Mouse (Mus musculus): Measurements from ENCODE around the gene Sdc3. TPM values are rescaled to one million over a fixed set of nuclear protein-coding genes. Genes with fewer than 3 reads are reported as not detected.

The Sdc3 gene
- total and polyA plus RNA-seq, 3 experiments = 0.14 to 0.30 TPM; not detected in 1

DNA sequence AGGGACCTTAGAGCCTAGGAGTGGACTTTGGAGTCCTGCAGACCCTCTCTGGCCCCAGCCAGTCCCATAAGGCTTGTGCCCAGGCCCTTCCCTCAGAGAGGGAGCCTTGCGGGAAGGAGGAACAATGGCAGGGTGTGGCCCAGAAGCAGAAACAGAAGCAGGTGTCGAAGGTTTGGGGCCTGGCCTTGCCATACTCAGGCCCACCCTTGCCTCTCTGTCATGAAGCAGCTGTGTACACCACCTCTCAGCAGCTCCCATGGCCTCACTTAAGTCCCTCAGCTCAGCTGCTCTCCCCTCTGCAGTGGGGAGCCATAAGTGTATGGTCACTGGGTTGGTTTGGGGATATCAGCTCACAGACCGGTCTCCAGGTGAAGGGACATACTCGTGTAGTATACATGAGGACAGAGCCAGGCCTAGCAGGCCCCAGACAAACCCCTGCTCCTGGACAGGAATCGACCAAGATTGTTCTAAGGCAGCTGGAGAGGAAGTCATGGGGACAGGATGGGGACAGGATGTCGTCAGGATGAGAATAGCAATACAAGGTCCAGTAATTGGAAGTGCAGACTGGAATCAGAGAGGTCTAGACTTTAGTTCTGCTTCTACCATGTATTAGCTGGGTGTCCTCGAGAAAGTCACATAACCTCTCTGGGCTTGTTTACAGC lies 28.4 kb downstream of the Sdc3 start:
- dilution Hi-C loops (cut with MboI; ENCODE audit: extremely low pct_ligation_motif_present, extremely low pct_unique_long_range_greater_than_20kb, low sequenced_read_pairs) (no loop called here), in situ Hi-C loops (cut with MboI; ENCODE audit: low pct_ligation_motif_present, low pct_unique_long_range_greater_than_20kb, low sequenced_read_pairs) (no loop called here)
- Histone ChIP-seq H3K9me3 (replicated peaks; ENCODE audit: low read length) (no peaks in the 10 kb centered on the region), H3K27me3 (replicated peaks) (peaks cover 73% of the 10 kb centered on the region), H3K4me3 (replicated peaks in 1 of 3; ENCODE audit: low read depth in 2 of 3, low read length in 2 of 3, poor library complexity in 1 of 3) (no peak overlapping the region), H3K27ac (ENCODE audit: insufficient read depth, low read depth) (no peak overlapping the region), H3K4me1 (ENCODE audit: control insufficient read depth in 1 of 2, insufficient read depth in 2 of 2) (peaks cover 4 to 11% of the 10 kb centered on the region in 2 experiments; a peak in 2 of 4 replicates), H3K79me2 (replicated peaks; ENCODE audit: control insufficient read depth, extremely low read depth, insufficient read depth, poor library complexity, severe bottlenecking) (no peaks in the 10 kb centered on the region), H3K9ac (ENCODE audit: insufficient read depth, low read depth) (no peak overlapping the region), H3K4me2 (ENCODE audit: insufficient read depth, low read depth, poor library complexity, severe bottlenecking) (no peak overlapping the region), H3K36me3 (replicated peaks in 1 of 2; ENCODE audit: control insufficient read depth in 1 of 2, insufficient read depth in 1 of 2, low read length in 1 of 2) (no peaks in the 10 kb centered on the region)
- no peak for DNase-seq (ENCODE audit: extremely low read depth)
- TF ChIP-seq IRF4 (IDR thresholded peaks at IDR 0.05; ENCODE audit: low read depth, low read length) (no peak), MXI1 (IDR thresholded peaks at IDR 0.05; ENCODE audit: low read depth, low read length) (no peak), SMC3 (IDR thresholded peaks at IDR 0.05; ENCODE audit: low read depth, low read length) (no peak), POLR2AphosphoS2 (IDR thresholded peaks at IDR 0.05; ENCODE audit: low read depth, low read length) (no peak), KAT2A (IDR thresholded peaks at IDR 0.05; ENCODE audit: insufficient replicate concordance, low read length) (no peak), MAZ (IDR thresholded peaks at IDR 0.05; ENCODE audit: low read depth, low read length) (no peak), ZKSCAN1 (IDR thresholded peaks at IDR 0.05; ENCODE audit: borderline replicate concordance, low read depth, low read length) (no peak), TCF12 (IDR thresholded peaks at IDR 0.05; ENCODE audit: low read depth, low read length) (no peak), RAD21 (IDR thresholded peaks at IDR 0.05; ENCODE audit: low read depth, low read length) (no peak), CTCF (conservative IDR thresholded peaks at IDR 0.05 in 1 of 2, IDR thresholded peaks at IDR 0.05 in 1 of 2; ENCODE audit: low read depth in 2 of 2, low read length in 2 of 2) (no peak), GABPA (IDR thresholded peaks at IDR 0.05; ENCODE audit: insufficient replicate concordance, low read depth, low read length) (no peak), ZMIZ1 (IDR thresholded peaks at IDR 0.05; ENCODE audit: low read depth, low read length) (no peak), POLR2A (IDR thresholded peaks at IDR 0.05; ENCODE audit: low read depth, low read length) (no peak)

DNA sequence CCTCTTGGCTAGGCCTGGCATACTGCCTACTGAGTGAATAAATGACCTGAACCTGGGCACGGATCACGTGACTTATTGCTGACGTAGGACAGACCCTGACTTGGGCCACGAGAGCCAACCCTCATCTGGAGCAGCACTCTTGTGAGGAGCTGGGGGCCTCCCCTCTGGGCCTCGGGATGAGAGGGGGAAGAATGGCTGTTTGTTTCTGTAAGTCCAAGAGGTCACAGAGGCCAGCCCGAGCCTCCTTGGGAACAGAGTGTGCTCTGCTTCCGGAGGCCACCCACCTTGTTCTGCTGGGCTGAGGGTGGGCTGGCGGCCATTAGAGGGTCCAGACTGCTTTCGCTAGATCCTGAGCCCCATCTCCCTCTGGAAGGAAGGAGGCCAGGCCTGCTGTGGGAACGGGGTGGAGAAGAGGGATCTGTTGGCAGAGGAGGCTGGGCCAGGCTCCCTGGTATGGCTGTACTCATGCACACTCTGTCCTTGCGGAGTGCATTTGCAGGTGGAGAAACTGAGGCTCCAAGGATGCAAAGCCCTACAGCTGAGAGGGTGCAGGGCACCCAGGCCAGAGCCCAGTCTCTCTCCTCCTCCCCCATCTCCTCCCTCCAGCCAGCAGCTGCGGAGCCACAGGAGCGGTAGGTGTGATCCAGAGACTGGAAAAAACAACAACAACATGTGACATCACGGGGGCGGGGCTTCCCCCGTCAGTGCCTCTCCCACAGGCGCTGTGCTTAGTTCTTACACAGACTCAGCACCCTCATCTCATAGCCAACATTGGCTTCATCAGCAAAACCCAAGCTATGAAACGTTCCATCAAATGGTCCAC lies 36.7 kb downstream of the Sdc3 start:
- Histone ChIP-seq H3K4me1 (ENCODE audit: control insufficient read depth in 1 of 2, insufficient read depth in 2 of 2) (peaks cover 4 to 7% of the 10 kb centered on the region in 2 experiments; a peak in 1 of 4 replicates), H3K27me3 (replicated peaks) (peaks cover 60% of the 10 kb centered on the region), H3K9ac (ENCODE audit: insufficient read depth, low read depth) (no peak overlapping the region), H3K9me3 (replicated peaks; ENCODE audit: low read length) (no peaks in the 10 kb centered on the region), H3K27ac (ENCODE audit: insufficient read depth, low read depth) (no peak overlapping the region), H3K79me2 (replicated peaks; ENCODE audit: control insufficient read depth, extremely low read depth, insufficient read depth, poor library complexity, severe bottlenecking) (no peaks in the 10 kb centered on the region), H3K4me2 (ENCODE audit: insufficient read depth, low read depth, poor library complexity, severe bottlenecking) (no peak overlapping the region), H3K4me3 (replicated peaks in 1 of 3; ENCODE audit: low read depth in 2 of 3, low read length in 2 of 3, poor library complexity in 1 of 3) (no peak overlapping the region), H3K36me3 (replicated peaks in 1 of 2; ENCODE audit: control insufficient read depth in 1 of 2, insufficient read depth in 1 of 2, low read length in 1 of 2) (no peaks in the 10 kb centered on the region)
- DNase-seq (ENCODE audit: extremely low read depth) = no peak
- TF ChIP-seq BHLHE40 (IDR thresholded peaks at IDR 0.05; ENCODE audit: low read depth, low read length) = 0 out of 2 replicates have a peak, but pooled peaks have one; percentile 32
- peak; percentile 8; the same call in 1 of the 2 replicates for TF ChIP-seq USF1 (IDR thresholded peaks at IDR 0.05; ENCODE audit: low read depth, low read length)
- TF ChIP-seq ZNF384 (IDR thresholded peaks at IDR 0.05; ENCODE audit: low read depth, low read length) = peak; percentile 87
- no peak for TF ChIP-seq USF2 (conservative IDR thresholded peaks at IDR 0.05; ENCODE audit: low read depth, low read length)
- in situ Hi-C loops (cut with MboI; ENCODE audit: low pct_ligation_motif_present, low pct_unique_long_range_greater_than_20kb, low sequenced_read_pairs) = no loop called here
- dilution Hi-C loops (cut with MboI; ENCODE audit: extremely low pct_ligation_motif_present, extremely low pct_unique_long_range_greater_than_20kb, low sequenced_read_pairs) = no loop called here
